In the genomic region with DNA sequence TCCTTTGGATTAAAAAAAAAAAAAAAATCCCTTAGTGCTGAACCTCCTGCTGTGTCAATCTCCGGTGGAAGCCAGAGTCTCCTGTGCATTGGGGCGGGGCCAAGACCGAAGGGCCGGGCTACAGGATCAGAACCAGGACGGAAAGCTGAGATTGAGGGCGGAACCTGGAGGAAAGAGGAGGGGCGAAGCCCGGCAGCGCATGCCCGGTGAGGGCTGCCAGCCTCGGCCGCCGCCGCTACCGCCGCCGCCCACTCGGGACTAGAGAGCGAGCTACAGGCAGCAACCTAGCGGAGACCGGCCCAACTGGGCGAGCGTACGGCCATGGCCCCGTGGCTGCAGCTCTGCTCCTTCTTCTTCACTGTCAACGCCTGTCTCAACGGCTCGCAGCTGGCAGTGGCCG, we compare ENCODE assay signal across 7 mouse cellular contexts. TPM values are rescaled to one million over a fixed set of nuclear protein-coding genes. Genes with fewer than 3 reads are reported as not detected.
DNase-seq lines count a peak whose midpoint lies in the region; ATAC-seq and TF ChIP-seq lines count a peak whose summit lies in the region.

TSS of gene Il17rd (plus strand) at position 159 of the 400 bp plus-strand sequence.

- WGBS in embryonic facial prominence, embryonic 13.5 days: under 1% methylated on average over 29 of the region's 29 CpGs
- 0% methylated on average over 29 of the region's 29 CpGs for WGBS in limb, embryonic 13.5 days
- WGBS in midbrain, embryonic 16.5 days: 0% methylated on average over 29 of the region's 29 CpGs
- under 1% methylated on average over 29 of the region's 29 CpGs for WGBS in spleen, adult 2 months

- DNase-seq in adrenal gland, postnatal 36 days: peak; percentile 96
- peak; percentile 96 for DNase-seq in heart, adult 8-10 months (ENCODE audit: low spot score)
- DNase-seq in kidney, adult 9 months: peak; percentile 97
- DNase-seq in spleen, adult 2 months (ENCODE audit: low read depth in 1 of 2, low spot score in 2 of 2): peak; percentile 34 to 80

- TF ChIP-seq CTCF in spleen, adult 2 months (IDR thresholded peaks at IDR 0.05; ENCODE audit: extremely low read depth, insufficient read depth, insufficient read length, insufficient replicate concordance): no peak

- peak within 1 kb of the TSS; percentile 75 for H3K4me3 ChIP-seq in embryonic facial prominence, embryonic 13.5 days
- H3K4me3 ChIP-seq in limb, embryonic 13.5 days: peak within 1 kb of the TSS; percentile 96
- H3K4me3 ChIP-seq in midbrain, embryonic 16.5 days (ENCODE audit: low read depth, low read length): peak within 1 kb of the TSS; percentile 67
- peak within 1 kb of the TSS; percentile 60 for H3K4me3 ChIP-seq in spleen, adult 2 months (ENCODE audit: extremely low read depth, insufficient read depth, insufficient read length)

- H3K9me3 ChIP-seq in embryonic facial prominence, embryonic 13.5 days: no peaks in the 10 kb centered on the region
- H3K9me3 ChIP-seq in limb, embryonic 13.5 days: no peaks in the 10 kb centered on the region
- no peaks in the 10 kb centered on the region for H3K9me3 ChIP-seq in midbrain, embryonic 16.5 days (replicated peaks; ENCODE audit: control insufficient read depth, low read length, poor library complexity, severe bottlenecking)

- TF ChIP-seq POLR2A in spleen, adult 2 months (IDR thresholded peaks at IDR 0.05; ENCODE audit: low read depth, low read length): no peak

- no peaks in the 10 kb centered on the region for H3K27me3 ChIP-seq in embryonic facial prominence, embryonic 13.5 days
- no peaks in the 10 kb centered on the region for H3K27me3 ChIP-seq in limb, embryonic 13.5 days
- peaks cover 12% of the 10 kb centered on the region for H3K27me3 ChIP-seq in midbrain, embryonic 16.5 days (ENCODE audit: control insufficient read depth, insufficient read depth, low read depth, low read length)
- H3K27me3 ChIP-seq in spleen, adult 2 months (ENCODE audit: control insufficient read depth, insufficient read depth, low read length): peaks cover 8% of the 10 kb centered on the region

- H3K36me3 ChIP-seq in embryonic facial prominence, embryonic 13.5 days: no peaks in the 10 kb centered on the region
- no peaks in the 10 kb centered on the region for H3K36me3 ChIP-seq in limb, embryonic 13.5 days
- no peaks in the 10 kb centered on the region for H3K36me3 ChIP-seq in midbrain, embryonic 16.5 days (ENCODE audit: control insufficient read depth, insufficient read depth, low read length)
- H3K36me3 ChIP-seq in spleen, adult 2 months (ENCODE audit: control insufficient read depth, insufficient read depth, low read length): no peaks in the 10 kb centered on the region

- peak within 1 kb of the TSS; percentile 81 for H3K27ac ChIP-seq in embryonic facial prominence, embryonic 13.5 days
- peak within 1 kb of the TSS; percentile 91 for H3K27ac ChIP-seq in limb, embryonic 13.5 days
- no peak within 1 kb of the TSS for H3K27ac ChIP-seq in midbrain, embryonic 16.5 days (ENCODE audit: low read length)
- H3K27ac ChIP-seq in spleen, adult 2 months (ENCODE audit: insufficient read depth, low read length): no peak within 1 kb of the TSS

- peak; percentile 91 for ATAC-seq in embryonic facial prominence, embryonic 13.5 days (ENCODE audit: insufficient number of reproducible peaks, insufficient read depth, low FRiP score, low TSS enrichment, low read depth)
- ATAC-seq in limb, embryonic 13.5 days (ENCODE audit: low FRiP score, low read depth): peak; percentile 89
- peak; percentile 96 for ATAC-seq in midbrain, embryonic 16.5 days

- H3K4me1 ChIP-seq in embryonic facial prominence, embryonic 13.5 days: peaks cover 38% of the 10 kb centered on the region
- H3K4me1 ChIP-seq in limb, embryonic 13.5 days: peaks cover 37% of the 10 kb centered on the region
- peaks cover 9% of the 10 kb centered on the region; the same call in 1 of the 2 replicates for H3K4me1 ChIP-seq in midbrain, embryonic 16.5 days (ENCODE audit: control insufficient read depth, insufficient read depth, low read length)
- peaks cover 10% of the 10 kb centered on the region for H3K4me1 ChIP-seq in spleen, adult 2 months (ENCODE audit: control insufficient read depth, insufficient read depth, insufficient read length)

- peak within 1 kb of the TSS; percentile 90 for H3K9ac ChIP-seq in embryonic facial prominence, embryonic 13.5 days
- H3K9ac ChIP-seq in limb, embryonic 13.5 days: peak within 1 kb of the TSS; percentile 96
- H3K9ac ChIP-seq in midbrain, embryonic 16.5 days (ENCODE audit: low read depth, low read length): peak within 1 kb of the TSS; percentile 69

- H3K4me2 ChIP-seq in embryonic facial prominence, embryonic 13.5 days: peak within 1 kb of the TSS; percentile 79
- peak within 1 kb of the TSS; percentile 81 for H3K4me2 ChIP-seq in limb, embryonic 13.5 days (replicated peaks)
- H3K4me2 ChIP-seq in midbrain, embryonic 16.5 days (ENCODE audit: low read length): peak within 1 kb of the TSS; percentile 94

RNA-seq across cellular contexts. Expression of gene Il17rd, which starts in this region (rescaled TPM):
- 1 to 10 TPM; 2.9 to 3.4 TPM for total RNA-seq in adrenal gland, postnatal 36 days (2021)
- 6.8 and 6.9 TPM in 2 replicates for polyA plus RNA-seq in embryonic facial prominence, embryonic 13.5 days (2015; fragmentation: Nextera tagmentation; extraction: Ambion mirVana)
- total RNA-seq in heart, adult 8-10 months (2022): 1 to 10 TPM; 3.1 to 4.4 (median 3.5) TPM
- 9.4 and 10.4 TPM in 2 replicates for polyA plus RNA-seq in limb, embryonic 13.5 days (2015; fragmentation: Nextera tagmentation; extraction: Ambion mirVana)
- 1.9 and 2.3 TPM in 2 replicates for polyA plus RNA-seq in midbrain, embryonic 16.5 days (2015; fragmentation: Nextera tagmentation; extraction: Ambion mirVana)
- polyA plus RNA-seq in spleen, adult 2 months (2012; rRNA removed): 0.99 and 1.0 TPM in 2 replicates

Comparison
In these comparisons a context has a peak if more than half of its experiments do, and no peak if none do; other contexts are left out.
1. H3K27ac ChIP-seq: peak in embryonic facial prominence, embryonic 13.5 days (single experiment) and limb, embryonic 13.5 days (single experiment); none in midbrain, embryonic 16.5 days (single experiment) and spleen, adult 2 months (single experiment).
2. Peak in every context shown above with its lines, with median percentiles within 50 percentile points of each other: DNase-seq, ATAC-seq, H3K4me2 ChIP-seq, H3K4me3 ChIP-seq and H3K9ac ChIP-seq.